Mouse (Mus musculus): Measurements from ENCODE around the gene 9230112D13Rik. TPM values are rescaled to one million over a fixed set of nuclear protein-coding genes. Genes with fewer than 3 reads are reported as not detected.

The 9230112D13Rik gene
- polyA plus RNA-seq, 1 experiment from 2014 or later = not detected

DNA sequence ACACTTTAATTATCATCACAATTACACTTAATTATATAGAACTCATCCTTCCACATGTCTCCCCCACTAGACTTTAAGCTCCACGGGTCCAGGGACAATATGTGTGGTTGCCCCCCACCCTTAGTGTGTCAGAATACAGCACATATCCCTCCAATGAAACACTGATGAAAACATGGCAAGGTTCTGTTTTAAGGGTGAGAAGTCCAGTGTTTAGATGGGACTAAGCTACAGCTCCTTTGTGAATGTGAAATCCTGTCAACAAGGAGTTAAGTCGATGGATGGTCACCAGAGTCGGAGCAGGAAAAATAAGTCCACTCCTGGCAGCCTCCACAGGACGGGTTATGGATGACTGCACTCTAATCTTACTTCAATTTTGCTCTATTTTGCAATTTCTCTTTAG, 22.3 kb downstream of the 9230112D13Rik start:
- Histone ChIP-seq H3K36me3 (ENCODE audit: control insufficient read depth, insufficient read depth, low read length) (no peaks in the 10 kb centered on the region), H3K27ac (ENCODE audit: low read length) (no peak overlapping the region), H3K9me3 (replicated peaks; ENCODE audit: control insufficient read depth, low read length, poor library complexity, severe bottlenecking) (no peaks in the 10 kb centered on the region), H3K27me3 (ENCODE audit: control insufficient read depth, insufficient read depth, low read depth, low read length) (no peaks in the 10 kb centered on the region), H3K4me1 (ENCODE audit: control insufficient read depth, insufficient read depth, low read length) (peaks cover 32% of the 10 kb centered on the region), H3K4me3 (ENCODE audit: low read depth, low read length) (peak overlapping the region; percentile 26), H3K9ac (ENCODE audit: low read depth, low read length) (peak overlapping the region; percentile 11; the same call in 1 of the 2 replicates), H3K4me2 (ENCODE audit: low read length) (peak overlapping the region; percentile 86)
- no peak for ATAC-seq
- whole genome bisulfite sequencing = 2% methylated on average over 4 of the region's 4 CpGs

DNA sequence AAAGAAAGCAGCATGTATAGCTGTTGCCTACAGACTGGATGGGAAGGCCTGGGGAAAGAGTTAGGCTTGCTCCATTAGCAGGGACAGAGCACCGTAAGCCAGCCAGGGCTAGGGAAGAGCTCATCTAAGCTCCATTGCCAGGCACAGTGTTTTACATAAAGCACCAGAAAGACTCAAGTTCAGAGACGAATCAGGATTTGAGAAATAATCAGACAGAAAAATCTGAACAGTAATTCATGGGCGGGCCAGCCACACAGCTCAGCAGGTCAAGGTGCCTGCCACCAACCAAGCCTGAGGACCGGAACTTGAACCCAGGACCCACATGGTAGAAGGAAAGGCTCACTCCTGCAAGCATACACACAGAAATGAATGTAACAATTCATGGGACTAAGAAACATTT, 22.9 kb downstream of the 9230112D13Rik start:
- Histone ChIP-seq H3K9me3 (replicated peaks; ENCODE audit: control insufficient read depth, low read length, poor library complexity, severe bottlenecking) (no peaks in the 10 kb centered on the region), H3K4me3 (ENCODE audit: low read depth, low read length) (no peak overlapping the region), H3K27me3 (ENCODE audit: control insufficient read depth, insufficient read depth, low read depth, low read length) (no peaks in the 10 kb centered on the region), H3K27ac (ENCODE audit: low read length) (no peak overlapping the region), H3K36me3 (ENCODE audit: control insufficient read depth, insufficient read depth, low read length) (no peaks in the 10 kb centered on the region), H3K9ac (ENCODE audit: low read depth, low read length) (peak overlapping the region; percentile 11; the same call in 1 of the 2 replicates), H3K4me1 (ENCODE audit: control insufficient read depth, insufficient read depth, low read length) (peaks cover 32% of the 10 kb centered on the region), H3K4me2 (ENCODE audit: low read length) (peak overlapping the region; percentile 86)
- ATAC-seq = no peak
- WGBS = 51% methylated on average over 4 of the region's 4 CpGs

DNA sequence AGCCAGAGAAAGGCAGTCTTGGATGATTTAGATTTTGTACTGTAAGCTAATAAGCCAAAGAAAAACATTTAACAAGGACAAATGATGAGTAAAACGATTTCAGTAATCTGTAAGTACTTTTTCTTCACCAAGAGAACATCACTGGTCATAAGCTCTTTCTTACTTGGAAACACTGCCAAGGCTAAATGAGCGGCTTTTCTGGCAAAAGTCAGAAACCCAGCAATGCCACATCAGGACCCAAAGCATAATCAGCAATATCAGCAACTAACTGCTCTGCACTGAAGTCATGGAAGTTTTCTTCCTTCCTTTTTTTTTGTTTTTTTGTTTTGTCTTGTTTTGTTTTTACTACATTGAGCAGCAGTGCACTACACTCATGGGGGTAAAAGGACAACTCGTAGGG, 25.3 kb downstream of the 9230112D13Rik start:
- no peak overlapping the region for H3K4me2 ChIP-seq (ENCODE audit: low read length)
- H3K9me3 ChIP-seq (replicated peaks; ENCODE audit: control insufficient read depth, low read length, poor library complexity, severe bottlenecking) = no peaks in the 10 kb centered on the region
- H3K4me1 ChIP-seq (ENCODE audit: control insufficient read depth, insufficient read depth, low read length) = peaks cover 29% of the 10 kb centered on the region
- no peak overlapping the region for H3K4me3 ChIP-seq (ENCODE audit: low read depth, low read length)
- H3K27ac ChIP-seq (ENCODE audit: low read length) = no peak overlapping the region
- 78% methylated on average over 3 of the region's 3 CpGs for WGBS
- ATAC-seq = no peak
- H3K9ac ChIP-seq (ENCODE audit: low read depth, low read length) = no peak overlapping the region
- H3K27me3 ChIP-seq (ENCODE audit: control insufficient read depth, insufficient read depth, low read depth, low read length) = no peaks in the 10 kb centered on the region
- no peaks in the 10 kb centered on the region for H3K36me3 ChIP-seq (ENCODE audit: control insufficient read depth, insufficient read depth, low read length)

- Histone ChIP-seq H3K9me3 (replicated peaks; ENCODE audit: control insufficient read depth, low read length, poor library complexity, severe bottlenecking) (no peaks in the 10 kb centered on the region), H3K4me2 (ENCODE audit: low read length) (no peak overlapping the region)
- 97% methylated on average over 3 of the region's 3 CpGs for WGBS
These were observed 28.9 kb downstream of the 9230112D13Rik start for GRCm38 (mm10) chr14:34493682-34494081.

GRCm38 (mm10) chr14:34492688-34493087, 29.9 kb downstream of the 9230112D13Rik start:
- H3K9me3 ChIP-seq (replicated peaks; ENCODE audit: control insufficient read depth, low read length, poor library complexity, severe bottlenecking) = no peaks in the 10 kb centered on the region
- H3K9ac ChIP-seq (ENCODE audit: low read depth, low read length) = no peak overlapping the region
- H3K4me1 ChIP-seq (ENCODE audit: control insufficient read depth, insufficient read depth, low read length) = peaks cover 13% of the 10 kb centered on the region
- H3K27ac ChIP-seq (ENCODE audit: low read length) = no peak overlapping the region
- 92% methylated on average over 2 of the region's 2 CpGs for WGBS
- no peak for ATAC-seq
- H3K27me3 ChIP-seq (ENCODE audit: control insufficient read depth, insufficient read depth, low read depth, low read length) = no peaks in the 10 kb centered on the region
- no peak overlapping the region for H3K4me2 ChIP-seq (ENCODE audit: low read length)
- no peaks in the 10 kb centered on the region for H3K36me3 ChIP-seq (ENCODE audit: control insufficient read depth, insufficient read depth, low read length)
- no peak overlapping the region for H3K4me3 ChIP-seq (ENCODE audit: low read depth, low read length)

More at GRCm38 (mm10) chr14:34493682-34494081, 28.9 kb downstream of the 9230112D13Rik start:
- Histone ChIP-seq H3K9ac (ENCODE audit: low read depth, low read length) (no peak overlapping the region), H3K4me1 (ENCODE audit: control insufficient read depth, insufficient read depth, low read length) (peaks cover 14% of the 10 kb centered on the region), H3K27me3 (ENCODE audit: control insufficient read depth, insufficient read depth, low read depth, low read length) (no peaks in the 10 kb centered on the region), H3K4me3 (ENCODE audit: low read depth, low read length) (no peak overlapping the region), H3K27ac (ENCODE audit: low read length) (no peak overlapping the region), H3K36me3 (ENCODE audit: control insufficient read depth, insufficient read depth, low read length) (no peaks in the 10 kb centered on the region)
- ATAC-seq = no peak

GRCm38 (mm10) chr14:34490965-34491364, 31.6 kb downstream of the 9230112D13Rik start:
- Histone ChIP-seq H3K4me3 (ENCODE audit: low read depth, low read length) (no peak overlapping the region), H3K9me3 (replicated peaks; ENCODE audit: control insufficient read depth, low read length, poor library complexity, severe bottlenecking) (no peaks in the 10 kb centered on the region), H3K9ac (ENCODE audit: low read depth, low read length) (no peak overlapping the region), H3K4me1 (ENCODE audit: control insufficient read depth, insufficient read depth, low read length) (peaks cover 11% of the 10 kb centered on the region), H3K27ac (ENCODE audit: low read length) (no peak overlapping the region), H3K27me3 (ENCODE audit: control insufficient read depth, insufficient read depth, low read depth, low read length) (no peaks in the 10 kb centered on the region), H3K4me2 (ENCODE audit: low read length) (no peak overlapping the region), H3K36me3 (ENCODE audit: control insufficient read depth, insufficient read depth, low read length) (no peaks in the 10 kb centered on the region)
- WGBS = 95% methylated on average over 1 of the region's 1 CpGs
- no peak for ATAC-seq

GRCm38 (mm10) chr14:34489928-34490327, 32.7 kb downstream of the 9230112D13Rik start:
- Histone ChIP-seq H3K4me3 (ENCODE audit: low read depth, low read length) (no peak overlapping the region), H3K27me3 (ENCODE audit: control insufficient read depth, insufficient read depth, low read depth, low read length) (no peaks in the 10 kb centered on the region), H3K4me1 (ENCODE audit: control insufficient read depth, insufficient read depth, low read length) (peaks cover 5% of the 10 kb centered on the region; the same call in 1 of the 2 replicates), H3K4me2 (ENCODE audit: low read length) (no peak overlapping the region), H3K36me3 (ENCODE audit: control insufficient read depth, insufficient read depth, low read length) (no peaks in the 10 kb centered on the region), H3K9me3 (replicated peaks; ENCODE audit: control insufficient read depth, low read length, poor library complexity, severe bottlenecking) (no peaks in the 10 kb centered on the region), H3K9ac (ENCODE audit: low read depth, low read length) (no peak overlapping the region), H3K27ac (ENCODE audit: low read length) (no peak overlapping the region)
- WGBS = 84% methylated on average over 2 of the region's 2 CpGs
- ATAC-seq = no peak

GRCm38 (mm10) chr14:34486169-34486568, 36.4 kb downstream of the 9230112D13Rik start:
- no peak overlapping the region for H3K9ac ChIP-seq (ENCODE audit: low read depth, low read length)
- 38% methylated on average over 8 of the region's 8 CpGs for WGBS
- H3K27me3 ChIP-seq (ENCODE audit: control insufficient read depth, insufficient read depth, low read depth, low read length) = no peaks in the 10 kb centered on the region
- no peaks in the 10 kb centered on the region for H3K9me3 ChIP-seq (replicated peaks; ENCODE audit: control insufficient read depth, low read length, poor library complexity, severe bottlenecking)
- H3K36me3 ChIP-seq (ENCODE audit: control insufficient read depth, insufficient read depth, low read length) = no peaks in the 10 kb centered on the region
- H3K4me3 ChIP-seq (ENCODE audit: low read depth, low read length) = no peak overlapping the region
- H3K27ac ChIP-seq (ENCODE audit: low read length) = no peak overlapping the region
- H3K4me2 ChIP-seq (ENCODE audit: low read length) = no peak overlapping the region
- no peak for ATAC-seq
- peaks cover 13% of the 10 kb centered on the region for H3K4me1 ChIP-seq (ENCODE audit: control insufficient read depth, insufficient read depth, low read length)

DNA sequence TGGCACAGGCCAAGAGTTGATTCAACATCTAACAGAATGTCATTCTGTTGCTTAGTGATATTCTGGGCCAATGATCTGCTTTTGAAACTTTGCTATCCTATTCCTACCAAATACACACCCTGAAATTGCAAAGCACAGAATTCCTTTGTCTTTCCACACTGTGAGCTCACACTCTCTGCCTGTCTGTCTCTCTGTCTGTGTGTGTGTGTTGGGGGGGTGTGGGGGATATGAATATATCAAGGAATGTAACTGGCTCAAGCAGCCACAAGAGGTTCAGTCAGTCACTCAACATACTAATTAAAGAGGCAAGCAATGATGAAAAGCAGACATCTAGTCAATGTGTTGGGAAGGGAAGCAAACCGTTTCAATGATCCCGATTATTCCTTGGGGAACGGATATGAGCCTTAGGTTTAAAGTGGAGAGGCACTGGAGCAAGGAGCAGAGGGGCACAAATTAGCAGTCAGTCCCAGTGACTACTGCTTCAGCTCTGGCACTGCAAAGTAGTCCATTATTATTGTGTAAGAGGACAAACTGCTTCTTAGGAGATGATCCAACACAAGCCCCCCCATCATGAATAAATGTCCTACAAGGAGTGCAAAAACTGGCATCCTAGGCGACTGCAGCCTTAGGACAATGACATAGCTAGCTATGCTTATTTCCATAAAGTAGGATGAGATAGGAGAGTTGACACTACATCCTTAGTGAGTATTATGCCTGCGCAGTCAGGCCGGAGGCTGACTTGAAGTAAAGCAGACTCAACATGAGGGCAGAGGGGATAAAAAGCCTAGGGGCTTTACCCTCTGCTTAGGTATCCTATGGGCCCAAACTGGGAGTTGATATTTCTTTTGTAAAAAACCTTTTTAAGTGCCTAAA, 38.9 kb downstream of the 9230112D13Rik start:
- H3K4me3 ChIP-seq (ENCODE audit: low read depth, low read length) = no peak overlapping the region
- H3K27me3 ChIP-seq (ENCODE audit: control insufficient read depth, insufficient read depth, low read depth, low read length) = no peaks in the 10 kb centered on the region
- 48% methylated on average over 6 of the region's 6 CpGs for WGBS
- H3K9ac ChIP-seq (ENCODE audit: low read depth, low read length) = no peak overlapping the region
- 0 out of 2 replicates have a peak overlapping the region, but pooled peaks have one; percentile 13 for H3K27ac ChIP-seq (ENCODE audit: low read length)
- H3K36me3 ChIP-seq (ENCODE audit: control insufficient read depth, insufficient read depth, low read length) = no peaks in the 10 kb centered on the region
- no peaks in the 10 kb centered on the region for H3K9me3 ChIP-seq (replicated peaks; ENCODE audit: control insufficient read depth, low read length, poor library complexity, severe bottlenecking)
- peaks cover 8% of the 10 kb centered on the region for H3K4me1 ChIP-seq (ENCODE audit: control insufficient read depth, insufficient read depth, low read length)
- no peak overlapping the region for H3K4me2 ChIP-seq (ENCODE audit: low read length)
- peak; percentile 58 for ATAC-seq

Measured in midbrain, embryonic 16.5 days (tissue).